Mouse (Mus musculus): ENCODE data around the gene Mxd1.

DNA sequence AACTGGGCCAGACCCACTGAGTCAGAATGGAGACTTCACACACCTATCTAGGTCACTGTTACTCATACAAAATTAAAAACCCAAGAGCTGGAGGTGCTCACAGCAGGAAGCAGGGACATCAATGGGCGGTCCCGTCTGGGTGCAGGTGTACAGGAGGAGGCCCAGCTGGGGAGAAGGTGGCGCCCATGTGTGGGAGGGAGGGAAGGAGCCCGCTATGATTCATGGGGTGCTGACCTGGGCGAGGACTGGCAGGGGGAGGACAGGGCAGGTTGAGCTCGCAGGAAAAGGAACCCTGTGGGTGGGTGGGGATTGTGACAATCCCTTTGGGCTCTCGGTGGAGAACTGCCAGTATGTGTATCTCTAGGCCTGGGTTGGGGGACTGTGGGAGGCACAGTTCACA is 63.7 kb downstream of the Mxd1 start:
- TF ChIP-seq POLR2A (IDR thresholded peaks at IDR 0.05; ENCODE audit: control insufficient read depth, low read depth, low read length) = no peak
- no peak for TF ChIP-seq CTCF (IDR thresholded peaks at IDR 0.05; ENCODE audit: control insufficient read depth, insufficient read depth, insufficient replicate concordance, low read depth, low read length)

All from testis, adult 2 months (tissue).